Mouse (Mus musculus): ENCODE data around the gene Hist2h3b. TPM values are rescaled to one million over a fixed set of nuclear protein-coding genes. Genes with fewer than 3 reads are reported as not detected.

Hist2h3b gene
- not detected for polyA plus RNA-seq (2014; fragmentation: Illumina TruSeq; extraction: RNeasy Lipid Tissue Mini Kit (QIAGEN cat#74804); ENCODE audit: insufficient read depth, low read depth, low replicate concordance)

GRCm38 (mm10) chr3:96268051-96268775 is at the start of gene Hist2h3b:
Hist2h3b (plus strand) TSS chr3:96268654.

GRCm38 (mm10) chr3:96219661-96220130 is 48.8 kb upstream of the Hist2h3b start, which contains the start of the genes Bola1 and Hist2h2ab:
Bola1 (minus strand) TSS chr3:96219709.
Hist2h2ab (plus strand) TSS chr3:96219865.

DNA sequence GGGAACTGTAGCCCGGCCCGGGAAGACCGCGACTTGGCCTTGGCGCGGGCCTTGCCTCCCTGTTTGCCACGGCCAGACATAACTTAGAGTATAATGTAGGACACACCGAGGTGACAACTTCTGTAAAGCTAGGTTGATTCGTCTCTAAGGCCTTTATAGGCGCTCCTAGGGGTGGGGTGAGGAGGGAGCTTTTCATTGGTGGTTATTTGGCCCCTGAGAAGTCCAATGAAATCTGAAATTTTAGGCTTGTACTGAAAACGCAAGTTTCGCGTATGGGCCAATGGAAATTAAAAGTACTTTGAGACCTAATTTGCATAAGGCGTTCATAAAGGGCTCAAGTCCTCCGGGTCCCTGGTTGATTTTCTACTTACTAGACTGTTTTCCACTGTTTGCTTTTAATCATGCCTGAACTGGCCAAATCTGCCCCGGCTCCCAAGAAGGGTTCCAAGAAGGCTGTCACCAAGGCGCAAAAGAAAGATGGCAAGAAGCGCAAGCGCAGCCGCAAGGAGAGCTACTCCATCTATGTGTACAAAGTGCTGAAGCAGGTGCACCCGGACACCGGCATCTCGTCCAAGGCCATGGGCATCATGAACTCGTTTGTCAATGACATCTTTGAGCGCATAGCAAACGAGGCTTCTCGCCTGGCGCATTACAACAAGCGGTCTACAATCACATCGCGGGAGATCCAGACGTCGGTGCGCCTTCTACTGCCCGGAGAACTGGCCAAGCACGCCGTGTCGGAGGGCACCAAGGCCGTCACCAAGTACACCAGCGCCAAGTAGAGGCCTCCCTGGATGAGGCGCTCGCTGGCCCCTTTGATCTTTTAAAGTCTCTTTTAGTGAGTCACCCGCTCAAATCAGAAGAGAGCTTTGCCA is 47.5 kb upstream of the Hist2h3b start, which contains the start of the genes Hist2h2ac and Hist2h2be:
Gene Hist2h2ac (minus strand): TSS at position 116 of the 875 bp plus-strand sequence.
Gene Hist2h2be (plus strand): TSS at position 355 of the 875 bp plus-strand sequence.

DNA sequence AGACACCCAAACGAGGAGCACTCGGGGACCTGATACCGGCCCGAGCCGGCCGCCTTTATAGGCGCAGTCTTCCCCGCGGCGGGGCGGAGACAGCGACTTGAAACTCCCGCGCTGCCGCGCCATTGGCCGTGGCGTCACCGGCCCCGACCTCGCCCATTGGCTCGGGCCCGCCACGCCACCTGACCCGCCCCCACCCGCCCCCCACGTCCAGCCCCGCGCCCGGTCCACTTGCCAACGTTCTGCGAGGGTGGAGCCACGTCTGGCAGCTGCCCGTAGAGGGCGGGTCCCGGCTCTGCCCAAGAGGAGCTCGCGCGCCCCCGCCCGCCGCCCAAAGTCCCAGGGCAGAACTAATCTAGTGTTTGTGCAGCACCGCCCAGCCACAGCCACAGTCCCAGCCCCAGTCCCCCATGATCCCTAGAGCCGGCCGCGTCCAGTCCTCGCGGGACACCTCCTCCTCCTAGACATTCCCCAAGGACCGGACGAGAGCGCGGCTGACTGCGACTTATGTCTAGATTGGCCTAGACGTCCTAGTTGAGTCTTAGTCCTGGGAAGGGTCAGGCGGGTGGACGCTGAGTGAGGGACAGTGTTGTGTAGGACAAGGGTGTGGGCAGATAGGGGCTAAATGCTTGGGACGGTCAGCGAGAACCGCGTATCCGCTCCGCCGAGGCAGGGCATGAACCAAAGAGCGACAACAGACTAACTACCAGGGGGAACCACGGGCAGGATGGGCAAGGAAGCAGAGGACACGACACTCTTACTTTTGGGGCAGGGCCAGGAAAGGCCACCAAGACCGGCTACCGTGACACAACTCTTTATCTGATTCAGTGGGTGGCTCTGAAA is 29.3 kb upstream of the Hist2h3b start, which contains the start of gene Hist2h3c2:
Gene Hist2h3c2 (minus strand): TSS at position 174 of the 840 bp plus-strand sequence.

GRCm38 (mm10) chr3:96239949-96240798 is 28.3 kb upstream of the Hist2h3b start, which contains the start of gene Hist2h2aa2:
Hist2h2aa2 (minus strand) TSS chr3:96240276.

GRCm38 (mm10) chr3:96245003-96245886 is 23.2 kb upstream of the Hist2h3b start, which contains the start of gene Hist2h2aa1:
Hist2h2aa1 (plus strand) TSS chr3:96245497.

DNA sequence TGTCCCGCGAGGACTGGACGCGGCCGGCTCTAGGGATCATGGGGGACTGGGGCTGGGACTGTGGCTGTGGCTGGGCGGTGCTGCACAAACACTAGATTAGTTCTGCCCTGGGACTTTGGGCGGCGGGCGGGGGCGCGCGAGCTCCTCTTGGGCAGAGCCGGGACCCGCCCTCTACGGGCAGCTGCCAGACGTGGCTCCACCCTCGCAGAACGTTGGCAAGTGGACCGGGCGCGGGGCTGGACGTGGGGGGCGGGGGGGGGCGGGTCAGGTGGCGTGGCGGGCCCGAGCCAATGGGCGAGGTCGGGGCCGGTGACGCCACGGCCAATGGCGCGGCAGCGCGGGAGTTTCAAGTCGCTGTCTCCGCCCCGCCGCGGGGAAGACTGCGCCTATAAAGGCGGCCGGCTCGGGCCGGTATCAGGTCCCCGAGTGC is 22.0 kb upstream of the Hist2h3b start, which contains the start of gene Hist2h3c1:
Gene Hist2h3c1 (plus strand): TSS at position 259 of the 430 bp plus-strand sequence.

GRCm38 (mm10) chr3:96262979-96263550 is 5.4 kb upstream of the Hist2h3b start, which contains the start of gene Hist2h4:
Hist2h4 (minus strand) TSS chr3:96263311.

GRCm38 (mm10) chr3:96269511-96270474 is 1.3 kb downstream of the Hist2h3b start, which contains the start of gene Hist2h2bb:
Hist2h2bb (plus strand) TSS chr3:96269752.

GRCm38 (mm10) chr3:96293787-96294186 is 25.3 kb downstream of the Hist2h3b start, which contains the start of gene Fcgr1:
Fcgr1 (minus strand) TSS chr3:96293969.

Other genes starting within 250 kb of the Hist2h3b start
- gene Vps45, start 210.2 kb upstream of the Hist2h3b start, polyA plus RNA-seq (2014; fragmentation: Illumina TruSeq; extraction: RNeasy Lipid Tissue Mini Kit (QIAGEN cat#74804); ENCODE audit: insufficient read depth, low read depth, low replicate concordance), result 19.7 TPM
- 14.2 TPM for gene Otud7b, start 164.1 kb upstream of the Hist2h3b start, polyA plus RNA-seq (2014; fragmentation: Illumina TruSeq; extraction: RNeasy Lipid Tissue Mini Kit (QIAGEN cat#74804); ENCODE audit: insufficient read depth, low read depth, low replicate concordance)
- gene Mtmr11, start 106.7 kb upstream of the Hist2h3b start, polyA plus RNA-seq (2014; fragmentation: Illumina TruSeq; extraction: RNeasy Lipid Tissue Mini Kit (QIAGEN cat#74804); ENCODE audit: insufficient read depth, low read depth, low replicate concordance), result 5.5 TPM
- gene Sf3b4, start 96.3 kb upstream of the Hist2h3b start, polyA plus RNA-seq (2014; fragmentation: Illumina TruSeq; extraction: RNeasy Lipid Tissue Mini Kit (QIAGEN cat#74804); ENCODE audit: insufficient read depth, low read depth, low replicate concordance), result 24.0 TPM
- 0.72 TPM for gene Sv2a, start 87.5 kb upstream of the Hist2h3b start, polyA plus RNA-seq (2014; fragmentation: Illumina TruSeq; extraction: RNeasy Lipid Tissue Mini Kit (QIAGEN cat#74804); ENCODE audit: insufficient read depth, low read depth, low replicate concordance)
- 43.7 TPM for gene Bola1, start 48.9 kb upstream of the Hist2h3b start, polyA plus RNA-seq (2014; fragmentation: Illumina TruSeq; extraction: RNeasy Lipid Tissue Mini Kit (QIAGEN cat#74804); ENCODE audit: insufficient read depth, low read depth, low replicate concordance)
- not detected for gene Hist2h2ab, start 48.8 kb upstream of the Hist2h3b start, polyA plus RNA-seq (2014; fragmentation: Illumina TruSeq; extraction: RNeasy Lipid Tissue Mini Kit (QIAGEN cat#74804); ENCODE audit: insufficient read depth, low read depth, low replicate concordance)
- not detected for gene Hist2h2ac, start 47.8 kb upstream of the Hist2h3b start, polyA plus RNA-seq (2014; fragmentation: Illumina TruSeq; extraction: RNeasy Lipid Tissue Mini Kit (QIAGEN cat#74804); ENCODE audit: insufficient read depth, low read depth, low replicate concordance)
- gene Hist2h2be, start 47.5 kb upstream of the Hist2h3b start, polyA plus RNA-seq (2014; fragmentation: Illumina TruSeq; extraction: RNeasy Lipid Tissue Mini Kit (QIAGEN cat#74804); ENCODE audit: insufficient read depth, low read depth, low replicate concordance), result 6.0 TPM
- 6.1 TPM for gene Hist2h3c2, start 29.5 kb upstream of the Hist2h3b start, polyA plus RNA-seq (2014; fragmentation: Illumina TruSeq; extraction: RNeasy Lipid Tissue Mini Kit (QIAGEN cat#74804); ENCODE audit: insufficient read depth, low read depth, low replicate concordance)
- gene Hist2h2aa2, start 28.4 kb upstream of the Hist2h3b start, polyA plus RNA-seq (2014; fragmentation: Illumina TruSeq; extraction: RNeasy Lipid Tissue Mini Kit (QIAGEN cat#74804); ENCODE audit: insufficient read depth, low read depth, low replicate concordance), result 119 TPM
- 16.0 TPM for gene Hist2h2aa1, start 23.2 kb upstream of the Hist2h3b start, polyA plus RNA-seq (2014; fragmentation: Illumina TruSeq; extraction: RNeasy Lipid Tissue Mini Kit (QIAGEN cat#74804); ENCODE audit: insufficient read depth, low read depth, low replicate concordance)
- gene Hist2h3c1, start 22.0 kb upstream of the Hist2h3b start, polyA plus RNA-seq (2014; fragmentation: Illumina TruSeq; extraction: RNeasy Lipid Tissue Mini Kit (QIAGEN cat#74804); ENCODE audit: insufficient read depth, low read depth, low replicate concordance), result not detected
- not detected for gene Hist2h4, start 5.3 kb upstream of the Hist2h3b start, polyA plus RNA-seq (2014; fragmentation: Illumina TruSeq; extraction: RNeasy Lipid Tissue Mini Kit (QIAGEN cat#74804); ENCODE audit: insufficient read depth, low read depth, low replicate concordance)
- gene Hist2h2bb, start 1.1 kb downstream of the Hist2h3b start, polyA plus RNA-seq (2014; fragmentation: Illumina TruSeq; extraction: RNeasy Lipid Tissue Mini Kit (QIAGEN cat#74804); ENCODE audit: insufficient read depth, low read depth, low replicate concordance), result not detected
- 5.0 TPM for gene Fcgr1, start 25.3 kb downstream of the Hist2h3b start, polyA plus RNA-seq (2014; fragmentation: Illumina TruSeq; extraction: RNeasy Lipid Tissue Mini Kit (QIAGEN cat#74804); ENCODE audit: insufficient read depth, low read depth, low replicate concordance)
- not detected for gene BC107364, start 183.7 kb downstream of the Hist2h3b start, polyA plus RNA-seq (2014; fragmentation: Illumina TruSeq; extraction: RNeasy Lipid Tissue Mini Kit (QIAGEN cat#74804); ENCODE audit: insufficient read depth, low read depth, low replicate concordance)

Measured in lung, adult 10 weeks (tissue).